Mouse (Mus musculus) thymus, adult 2 months (tissue): Measurements from ENCODE around the gene Ncf1.

Experiments used
- CTCF ChIP-seq: fragments of 200-500 bp; IDR thresholded peaks from 2 replicates; pipeline ENCODE4 v1.5.1; 2012; ENCODE audit warnings: mild to moderate bottlenecking, control low read depth, low read length, moderate library complexity, borderline replicate concordance; ENCODE audit not compliant: control insufficient read depth, poor library complexity, insufficient read depth; ENCODE audit errors: extremely low read depth
- POLR2A ChIP-seq: fragments of 200-500 bp; IDR thresholded peaks from 2 replicates; pipeline ENCODE4 v1.6.1; 2012; ENCODE audit warnings: mild to moderate bottlenecking, low read length, control low read depth, moderate library complexity; ENCODE audit not compliant: control insufficient read depth, poor library complexity, insufficient read depth; ENCODE audit errors: extremely low read depth

DNA sequence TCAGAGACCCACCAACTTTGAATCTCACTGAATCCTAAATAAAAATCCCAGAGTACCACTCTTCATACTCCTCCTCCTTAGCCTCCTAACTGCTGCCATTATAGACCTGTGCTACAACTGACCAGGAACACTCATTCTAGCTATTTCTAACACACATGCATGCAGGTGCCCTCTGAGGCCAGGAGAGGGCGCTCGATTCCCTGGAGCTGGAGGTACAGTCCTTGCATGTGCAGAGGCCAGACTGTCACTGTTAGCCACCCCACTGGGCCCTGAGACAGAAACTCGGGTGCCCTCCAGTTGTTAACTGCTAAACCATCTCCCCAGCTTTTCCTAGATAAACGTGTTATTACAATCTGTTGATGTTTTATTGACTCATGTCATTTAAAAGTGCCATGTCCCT is 56.2 kb downstream of the Ncf1 start:
- TF ChIP-seq CTCF, result peak; percentile 73
- TF ChIP-seq POLR2A, result no peak
